Mouse (Mus musculus) adipocyte (in vitro differentiated cells): Measurements from ENCODE around the gene Fam71e2.

ENCODE experiments used
- DNase-seq: peaks from one replicate; pipeline ENCODE4 v3.0.0-alpha.2; 2016; ENCODE audit warnings: low spot score

Fam71e2 gene

DNA sequence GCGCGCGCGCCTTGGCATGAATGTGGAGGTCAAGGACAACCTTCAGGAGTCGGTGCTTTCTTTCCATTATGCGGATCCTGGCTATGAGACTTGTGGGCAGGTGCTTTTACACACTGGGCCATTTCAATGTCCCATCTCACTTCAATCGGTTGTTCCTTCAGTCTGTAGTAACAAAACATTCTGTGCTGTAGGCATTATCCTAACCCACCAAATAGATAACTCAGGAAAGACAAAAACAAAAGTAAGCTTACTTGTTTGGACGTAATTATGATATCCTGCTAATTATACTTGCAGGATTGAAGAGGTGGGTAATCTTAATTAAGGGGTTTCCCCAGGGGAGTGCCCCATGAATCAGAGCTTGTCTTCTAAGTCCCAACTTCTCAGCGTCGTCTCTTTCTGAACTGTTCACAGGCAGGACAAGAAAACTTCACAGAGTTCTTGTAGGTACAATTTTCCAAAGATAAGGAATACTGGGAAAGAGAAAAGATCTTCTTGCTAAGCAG lies 32.0 kb downstream of the Fam71e2 start:
- no peak for DNase-seq

DNA sequence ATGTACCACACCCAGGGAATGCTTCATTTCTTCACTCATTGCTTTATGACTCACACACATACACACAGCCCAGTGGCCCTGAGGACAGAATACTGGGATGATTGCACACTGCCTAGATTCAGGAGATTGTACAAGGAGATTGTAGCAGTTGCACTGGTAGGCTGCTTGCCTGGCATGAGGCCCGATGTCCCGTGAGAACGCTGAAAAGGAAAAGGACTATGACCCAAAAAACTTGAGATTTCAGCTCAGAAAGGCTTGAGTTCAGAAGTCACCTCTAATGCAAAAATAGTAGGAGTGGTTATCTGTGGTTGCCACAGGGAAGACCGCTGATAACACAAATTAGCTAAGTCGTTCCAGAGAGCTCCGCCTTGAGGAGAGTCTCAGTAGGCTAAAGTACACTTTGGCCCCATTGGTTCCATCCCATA lies 38.1 kb downstream of the Fam71e2 start:
- DNase-seq = peak; percentile 65

DNA sequence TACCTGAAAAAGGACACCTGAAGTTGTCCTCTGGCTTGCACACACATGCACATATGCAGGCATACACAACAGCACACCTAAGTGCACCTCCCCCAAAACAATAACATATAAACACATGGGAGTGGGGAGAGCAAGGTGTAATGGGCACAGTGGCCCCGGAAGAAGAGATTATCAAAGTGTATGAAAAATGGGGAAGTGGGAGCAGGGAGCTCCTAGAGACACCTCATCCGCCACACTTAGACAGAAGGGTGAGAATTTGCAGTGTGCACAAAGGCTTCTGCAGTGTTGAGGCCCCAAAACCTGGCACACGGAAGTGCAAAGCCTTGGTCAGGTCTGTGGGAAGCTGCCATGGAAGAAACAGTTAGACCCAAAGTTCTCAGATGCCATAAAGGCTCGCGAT lies 40.0 kb downstream of the Fam71e2 start:
- DNase-seq = no peak

DNA sequence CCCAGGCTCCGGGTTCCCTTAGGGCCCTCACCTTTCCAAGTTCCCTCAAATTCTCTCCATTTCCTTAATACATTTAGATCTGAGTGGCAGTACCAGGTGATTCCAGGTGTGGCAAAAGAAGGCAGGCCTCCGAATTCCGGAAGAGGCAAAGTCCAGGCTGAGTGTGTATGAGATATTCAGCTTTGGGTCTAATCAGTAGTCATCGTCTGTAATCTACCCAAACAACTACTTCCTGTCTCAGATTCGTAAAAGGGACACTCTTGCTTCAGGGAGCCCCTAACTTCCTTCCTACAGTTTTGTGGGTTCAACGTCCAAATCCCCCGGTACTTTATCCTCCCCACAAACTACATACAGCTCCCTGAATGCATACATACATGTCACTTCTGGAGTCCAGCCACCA lies 45.9 kb downstream of the Fam71e2 start, which contains the start of gene Tmem150b:
TSS of gene Tmem150b (minus strand) at position 81 of the 400 bp plus-strand sequence.
- DNase-seq = no peak

DNA sequence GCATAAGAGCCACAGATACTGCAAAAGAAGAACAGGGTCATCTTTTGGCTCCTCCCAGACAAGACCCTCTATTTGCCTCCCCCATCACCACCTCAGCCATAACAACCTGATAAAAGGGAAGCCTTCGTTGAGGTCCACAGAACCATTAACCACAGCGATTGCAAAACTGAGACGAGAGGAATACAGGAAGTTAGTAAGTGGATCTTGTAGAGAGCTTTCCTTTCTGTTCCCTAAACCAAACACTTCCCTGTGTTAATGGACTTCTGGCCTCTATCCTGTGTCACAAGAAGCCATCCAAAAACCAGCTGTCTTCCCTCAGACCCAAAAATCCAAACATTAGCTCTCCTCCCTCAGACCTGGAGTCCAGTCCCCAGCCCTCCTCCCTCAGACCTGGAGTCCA lies 46.7 kb downstream of the Fam71e2 start:
- no peak for DNase-seq

DNA sequence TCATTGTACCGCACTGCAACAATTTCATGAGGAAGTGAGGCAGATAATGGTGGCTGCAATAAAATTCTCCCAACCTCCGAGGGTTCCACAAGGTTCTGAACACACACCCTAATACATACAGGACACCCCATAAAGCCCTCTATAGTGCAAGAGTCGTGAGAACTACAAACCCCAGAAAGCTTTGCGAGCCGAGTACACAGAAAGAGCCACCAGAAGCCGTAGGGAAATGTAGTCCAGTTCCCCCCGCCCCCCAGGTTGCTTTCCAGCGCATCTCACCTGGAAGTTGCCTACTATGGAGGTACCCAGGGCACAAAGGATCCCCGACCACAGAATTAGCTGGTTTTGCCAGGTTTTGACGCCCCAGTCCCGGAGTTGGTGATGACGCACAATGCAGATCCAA lies 47.6 kb downstream of the Fam71e2 start:
- DNase-seq = no peak

DNA sequence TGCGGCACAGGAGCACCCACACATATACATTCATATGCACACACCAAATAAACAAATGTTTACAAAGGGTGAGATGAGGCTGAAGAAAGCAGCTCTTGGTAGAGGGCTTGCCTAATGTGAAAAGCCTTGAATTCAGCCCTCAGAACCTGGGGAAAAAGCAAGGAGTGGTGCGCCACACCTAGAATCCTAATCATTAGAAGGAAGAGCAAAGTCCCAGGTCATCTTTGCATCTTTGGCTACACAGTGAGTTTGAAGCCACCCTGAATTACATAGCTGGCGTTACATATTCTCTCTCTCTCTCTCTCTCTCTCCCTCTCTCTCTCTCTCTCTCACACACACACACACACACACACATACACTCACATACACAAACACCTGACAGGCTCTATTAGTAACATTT lies 51.8 kb downstream of the Fam71e2 start:
- DNase-seq = no peak

DNA sequence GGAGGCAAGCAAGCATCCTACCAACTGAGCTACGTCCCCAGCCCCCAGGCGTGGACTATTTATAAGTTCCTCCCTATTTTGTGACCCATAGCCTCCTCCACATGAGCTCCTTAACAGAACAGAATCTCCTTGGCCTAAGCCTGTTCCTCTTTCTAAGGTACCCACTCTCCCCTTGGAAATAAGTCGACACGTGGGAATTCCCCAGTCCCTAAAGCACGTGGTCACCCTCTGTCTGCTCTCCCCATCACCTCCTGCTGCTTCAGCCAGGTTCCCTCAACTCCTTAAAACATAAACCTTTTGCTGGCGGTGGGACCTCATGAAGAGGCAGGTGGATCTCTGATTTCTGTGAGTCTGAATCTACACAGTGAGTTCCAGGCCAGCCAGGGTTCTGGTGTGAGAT lies 54.1 kb downstream of the Fam71e2 start:
- no peak for DNase-seq

DNA sequence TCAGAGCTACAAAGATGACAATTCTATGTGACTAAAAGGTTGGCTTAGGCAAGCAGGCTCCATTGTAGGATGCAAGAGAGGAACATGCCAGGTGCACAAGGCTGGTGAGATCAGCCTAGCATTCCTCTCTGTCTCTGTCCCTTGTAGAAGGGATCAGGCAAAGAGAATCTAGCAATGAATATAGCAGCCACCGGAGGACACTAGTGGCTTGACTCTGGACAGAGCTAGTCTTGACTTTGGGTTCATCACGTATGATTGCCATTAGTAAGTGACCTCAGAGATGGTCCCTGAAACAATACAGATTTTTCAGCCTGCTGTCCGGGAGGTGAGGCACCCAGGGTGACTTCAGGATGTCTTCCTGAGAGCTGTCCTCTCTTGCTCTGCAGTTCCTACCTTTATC lies 58.5 kb downstream of the Fam71e2 start:
- peak; percentile 32 for DNase-seq

DNA sequence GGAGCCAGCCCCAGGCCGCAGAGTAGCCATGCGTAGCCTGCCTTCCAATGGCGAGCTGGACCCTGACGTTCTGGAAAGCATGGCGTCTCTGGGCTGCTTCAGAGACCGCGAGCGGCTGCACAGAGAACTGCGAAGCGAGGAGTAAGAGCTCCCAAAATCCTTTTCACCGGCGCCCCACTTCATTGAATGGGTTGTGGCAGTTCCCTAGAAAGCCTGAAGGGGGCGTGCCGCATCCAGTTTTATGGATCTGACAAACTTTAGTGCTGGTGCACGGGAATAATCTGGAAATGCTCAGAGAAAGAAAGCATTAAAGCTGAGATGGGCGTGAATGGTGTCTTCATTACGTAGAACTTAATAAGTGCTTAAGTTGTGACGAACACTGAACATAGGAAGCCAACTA lies 66.0 kb downstream of the Fam71e2 start:
- DNase-seq = no peak
